Mouse (Mus musculus) ES-E14 (cell line): Measurements from ENCODE around the gene Kdm1b.

ENCODE experiments used
- CHD2 ChIP-seq: IDR thresholded peaks from 2 replicates; pipeline ENCODE4 v1.6.1; 2014; ENCODE audit warnings: mild to moderate bottlenecking, low read depth, low read length, inconsistent platforms
- HCFC1 ChIP-seq: IDR thresholded peaks from 2 replicates; pipeline ENCODE4 v1.6.1; 2012; ENCODE audit warnings: low read length, inconsistent platforms, borderline replicate concordance; ENCODE audit not compliant: insufficient read depth
- MAFK ChIP-seq: IDR thresholded peaks from 2 replicates; pipeline ENCODE4 v1.6.1; 2014; ENCODE audit warnings: mild to moderate bottlenecking, low read depth, low read length, inconsistent platforms; ENCODE audit not compliant: insufficient read depth
- ZC3H11A ChIP-seq: IDR thresholded peaks from 2 replicates; pipeline ENCODE4 v1.6.1; 2012; ENCODE audit warnings: low read depth, mild to moderate bottlenecking, inconsistent platforms, low read length, borderline replicate concordance
- ZNF384 ChIP-seq: IDR thresholded peaks from 2 replicates; pipeline ENCODE4 v1.6.1; 2012; ENCODE audit warnings: low read depth, low read length, inconsistent platforms

DNA sequence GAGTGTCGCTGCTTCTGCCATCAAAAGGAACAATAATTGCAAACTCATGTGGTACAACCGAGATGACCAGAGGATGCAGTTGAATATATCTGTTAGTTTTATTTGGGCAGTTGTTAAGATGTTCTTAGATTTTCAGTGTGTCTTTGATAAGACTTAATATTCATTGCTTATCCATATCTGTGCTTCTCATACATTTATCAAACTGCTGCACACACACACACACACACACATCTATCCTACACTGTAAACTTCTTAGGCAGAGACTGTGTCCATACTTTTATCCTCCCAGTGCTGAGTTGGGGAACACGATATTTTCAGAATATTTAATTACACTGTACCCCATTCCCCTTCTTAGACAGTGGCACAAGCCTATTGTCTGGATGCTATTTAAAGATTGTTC is 67.9 kb downstream of the Kdm1b start:
- TF ChIP-seq MAFK (no peak), HCFC1 (no peak), ZC3H11A (no peak), CHD2 (no peak), ZNF384 (no peak)
